Mouse (Mus musculus) small intestine, adult 2 months (tissue): Measurements from ENCODE around the gene Madcam1. TPM values are rescaled to one million over a fixed set of nuclear protein-coding genes. Genes with fewer than 3 reads are reported as not detected.

ENCODE experiments used
- H3K27ac ChIP-seq: fragments of 200-500 bp; 2 replicates; pipeline ENCODE4 v1.5.1; 2012; ENCODE audit warnings: low read depth, low read length, control low read depth, inconsistent platforms; ENCODE audit not compliant: insufficient read depth
- H3K27me3 ChIP-seq: fragments of 200-500 bp; 2 replicates; pipeline ENCODE4 v1.6.1; 2012; ENCODE audit warnings: mild to moderate bottlenecking, moderate library complexity, low read length, inconsistent platforms; ENCODE audit not compliant: control insufficient read depth, insufficient read depth
- H3K36me3 ChIP-seq: fragments of 200-500 bp; 2 replicates; pipeline ENCODE4 v1.6.1; 2012; ENCODE audit warnings: mild to moderate bottlenecking, low read length, control low read depth, inconsistent platforms; ENCODE audit not compliant: control insufficient read depth, insufficient read depth
- H3K4me1 ChIP-seq: fragments of 200-500 bp; 2 replicates; pipeline ENCODE4 v1.6.1; 2012; ENCODE audit warnings: low read length, inconsistent platforms, mixed read lengths; ENCODE audit not compliant: control insufficient read depth, insufficient read depth, insufficient read length
- H3K4me3 ChIP-seq: fragments of 200-500 bp; 2 replicates; pipeline ENCODE4 v1.5.1; 2012; ENCODE audit warnings: low read depth, mild to moderate bottlenecking, control low read depth, inconsistent platforms, low read length, moderate library complexity
- CTCF ChIP-seq: fragments of 200-500 bp; IDR thresholded peaks from 2 replicates; pipeline ENCODE4 v1.5.1; 2012; ENCODE audit warnings: low read depth, mild to moderate bottlenecking, control low read depth, inconsistent platforms, low read length, moderate library complexity, mixed read lengths; ENCODE audit not compliant: insufficient replicate concordance, insufficient read length; ENCODE audit errors: extremely low read depth
- POLR2A ChIP-seq: fragments of 200-500 bp; IDR thresholded peaks from 2 replicates; pipeline ENCODE4 v1.6.1; 2012; ENCODE audit warnings: low read depth, mild to moderate bottlenecking, control low read depth, inconsistent platforms, low read length, moderate library complexity
- WGBS: fragments of 180-500 bp; shearing (Covaris S2); methylation state at CpG from one replicate; pipeline ENCODE4 v1.1.7; 2018; 5-methylcytosine and 5-hydroxymethylcytosine counted together
- polyA plus RNA-seq: library from polyadenylated mRNA; depleted of rRNA; stranded (reverse); fragments of >200 nt; gene quantifications from 2 replicates; pipeline ENCODE4 v1.2.3, GENCODE M21; 2012

The Madcam1 gene
- polyA plus RNA-seq, 1 experiment, result 20.7 TPM

DNA sequence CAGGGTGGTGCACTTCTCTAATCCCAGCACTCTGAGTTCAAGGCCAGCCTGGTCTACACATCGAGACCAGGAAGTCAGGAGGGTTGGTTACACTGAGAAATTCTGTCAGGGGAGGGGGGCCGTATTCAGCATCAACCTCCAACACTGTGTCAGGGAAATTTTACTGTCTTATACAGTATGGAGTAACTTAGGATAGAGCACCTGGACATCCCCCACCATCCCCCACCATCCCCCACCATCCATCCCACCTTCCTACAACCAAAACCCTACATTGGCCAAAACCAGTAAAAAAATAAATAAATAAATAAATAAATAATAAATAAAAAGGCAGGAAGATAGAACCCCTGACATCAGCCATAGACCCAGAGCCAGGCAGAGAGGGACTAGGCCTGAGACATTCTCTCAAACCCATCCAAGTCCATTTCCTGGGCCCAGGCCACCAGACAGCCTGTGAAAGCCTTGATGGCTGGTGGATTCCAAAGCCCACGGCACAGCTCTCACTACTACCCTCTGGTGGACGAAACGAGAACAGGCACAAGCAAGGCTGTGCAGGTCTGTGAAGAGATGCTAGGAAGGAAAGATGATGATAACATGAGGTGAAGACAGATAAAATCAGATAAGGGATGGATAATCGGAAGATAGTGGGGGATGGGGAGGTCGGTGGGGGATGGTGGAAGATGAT, 15.1 kb upstream of the Madcam1 start:
- no peaks in the 10 kb centered on the region for H3K27me3 ChIP-seq
- H3K4me1 ChIP-seq, result no peaks in the 10 kb centered on the region
- no peaks in the 10 kb centered on the region for H3K36me3 ChIP-seq
- no peak overlapping the region for H3K4me3 ChIP-seq
- no peak overlapping the region for H3K27ac ChIP-seq
- WGBS, result 27% methylated on average over 7 of the region's 7 CpGs
- peak; percentile 89; the same call in 1 of the 2 replicates for TF ChIP-seq CTCF
- TF ChIP-seq POLR2A, result no peak

DNA sequence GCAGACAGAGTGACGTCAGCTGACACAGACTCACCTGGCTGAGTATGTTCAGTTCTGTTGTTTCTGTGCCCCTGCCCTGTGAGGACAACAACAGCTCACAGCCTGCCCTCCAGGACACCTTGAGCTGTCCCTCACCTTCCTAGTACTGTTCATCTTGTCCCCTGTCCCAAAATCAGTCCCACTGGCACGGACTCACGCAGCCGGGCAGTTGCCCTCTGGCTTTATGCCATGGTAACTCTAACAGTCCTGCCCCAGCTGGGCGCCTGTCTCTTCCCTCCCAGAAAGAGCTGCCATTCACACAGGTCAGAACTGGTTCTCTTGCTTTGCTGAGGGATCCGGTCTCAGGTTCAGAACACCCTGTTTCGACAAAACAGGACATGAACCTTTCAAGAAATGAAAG, 11.6 kb upstream of the Madcam1 start:
- no peak overlapping the region for H3K27ac ChIP-seq
- no peaks in the 10 kb centered on the region for H3K4me1 ChIP-seq
- H3K4me3 ChIP-seq, result no peak overlapping the region
- H3K27me3 ChIP-seq, result no peaks in the 10 kb centered on the region
- 67% methylated on average over 7 of the region's 7 CpGs for WGBS
- TF ChIP-seq POLR2A, result no peak
- no peak for TF ChIP-seq CTCF
- no peaks in the 10 kb centered on the region for H3K36me3 ChIP-seq

DNA sequence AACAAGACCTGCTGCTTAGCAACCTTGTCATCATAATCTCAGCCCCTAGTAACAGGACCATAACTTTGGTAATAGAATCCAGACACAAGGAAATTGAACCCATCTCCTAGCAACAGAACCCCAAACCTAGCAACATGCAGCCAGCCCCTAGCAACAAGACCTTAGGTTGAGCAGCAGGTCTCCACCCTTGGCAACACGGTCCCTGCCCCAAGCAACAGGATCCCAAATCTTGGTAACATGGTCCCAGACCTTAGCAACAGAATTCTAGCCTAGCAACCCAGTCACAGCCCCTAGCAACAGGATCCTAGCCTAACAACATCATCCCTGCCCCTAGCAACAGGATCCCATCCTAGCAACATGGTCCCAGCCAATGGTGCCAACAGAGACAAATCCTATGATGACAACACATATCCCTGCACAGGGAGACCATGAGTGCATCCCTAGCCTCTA, 9.4 kb upstream of the Madcam1 start:
- Histone ChIP-seq H3K27ac (no peak overlapping the region), H3K27me3 (no peaks in the 10 kb centered on the region), H3K4me1 (no peaks in the 10 kb centered on the region), H3K36me3 (no peaks in the 10 kb centered on the region), H3K4me3 (no peak overlapping the region)
- no peak for TF ChIP-seq POLR2A
- TF ChIP-seq CTCF, result no peak
- 3% methylated on average over 1 of the region's 1 CpGs for WGBS

DNA sequence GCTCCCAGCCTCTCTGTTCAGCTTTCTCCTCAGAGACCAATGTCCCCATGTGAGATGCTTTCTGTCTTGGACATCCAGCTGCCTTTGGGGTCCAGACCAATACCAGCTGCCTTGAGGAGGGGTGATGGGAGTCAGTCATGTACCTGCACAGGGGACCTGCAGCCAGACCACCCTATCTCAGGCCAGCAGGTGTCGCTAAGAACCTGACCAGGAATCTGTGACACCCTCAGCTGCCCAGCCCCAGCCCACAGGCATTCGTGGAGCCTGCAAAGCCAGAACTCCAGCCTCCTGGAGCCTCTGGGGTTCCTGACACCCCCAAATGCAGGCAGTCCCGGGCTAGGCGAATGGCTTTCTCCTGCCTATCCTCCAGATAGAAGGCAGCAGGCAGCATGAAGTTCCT, 5.5 kb upstream of the Madcam1 start:
- no peak overlapping the region for H3K4me3 ChIP-seq
- no peaks in the 10 kb centered on the region for H3K4me1 ChIP-seq
- no peak overlapping the region for H3K27ac ChIP-seq
- WGBS, result 18% methylated on average over 4 of the region's 4 CpGs
- no peaks in the 10 kb centered on the region for H3K36me3 ChIP-seq
- no peak for TF ChIP-seq CTCF
- TF ChIP-seq POLR2A, result no peak
- H3K27me3 ChIP-seq, result no peaks in the 10 kb centered on the region

DNA sequence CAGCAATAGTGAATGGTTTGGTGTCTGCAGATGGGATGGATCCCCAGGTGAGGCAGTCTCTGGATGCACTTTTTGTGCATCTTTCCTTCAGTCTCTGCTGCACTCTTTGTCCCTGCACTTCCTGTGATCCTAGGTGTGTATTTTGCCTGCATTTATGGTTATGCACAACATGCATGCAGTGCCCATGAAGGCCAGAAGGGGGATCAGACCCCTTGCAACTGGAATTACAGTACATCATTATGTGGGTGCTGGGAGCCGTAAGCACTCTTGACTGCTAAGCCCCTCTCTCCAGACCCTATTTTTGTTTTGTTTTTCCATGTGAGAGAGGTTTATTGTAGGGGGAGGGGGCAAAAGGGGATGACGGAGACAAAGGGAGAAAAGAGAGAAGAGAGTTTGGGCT, 4.1 kb upstream of the Madcam1 start:
- WGBS, result 84% methylated on average over 2 of the region's 2 CpGs
- no peak overlapping the region for H3K4me3 ChIP-seq
- TF ChIP-seq POLR2A, result no peak
- TF ChIP-seq CTCF, result no peak
- no peaks in the 10 kb centered on the region for H3K36me3 ChIP-seq
- no peaks in the 10 kb centered on the region for H3K4me1 ChIP-seq
- H3K27ac ChIP-seq, result no peak overlapping the region
- no peaks in the 10 kb centered on the region for H3K27me3 ChIP-seq

DNA sequence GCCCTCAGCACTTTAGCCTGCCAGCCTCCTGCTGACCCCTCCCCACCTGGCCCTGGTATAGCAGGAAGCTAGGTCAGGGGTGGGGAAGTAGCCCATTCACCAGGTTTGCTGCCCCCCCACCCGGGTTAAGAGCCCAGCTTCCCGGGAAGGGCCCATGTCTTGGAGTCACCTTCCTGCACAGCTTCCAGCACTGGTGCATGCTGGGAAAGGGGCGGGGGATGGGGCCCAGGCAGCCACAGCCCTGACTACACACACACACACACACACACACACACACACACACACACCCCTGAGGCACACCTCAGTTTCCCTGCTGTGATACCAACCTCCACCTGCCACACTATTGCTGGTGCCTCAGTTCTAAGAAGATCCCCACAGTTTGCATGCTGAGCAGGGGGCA, 2.5 kb upstream of the Madcam1 start:
- WGBS, result 32% methylated on average over 3 of the region's 3 CpGs
- H3K36me3 ChIP-seq, result no peaks in the 10 kb centered on the region
- no peaks in the 10 kb centered on the region for H3K4me1 ChIP-seq
- H3K27ac ChIP-seq, result no peak overlapping the region
- no peak overlapping the region for H3K4me3 ChIP-seq
- no peaks in the 10 kb centered on the region for H3K27me3 ChIP-seq
- TF ChIP-seq POLR2A (no peak), CTCF (no peak)

DNA sequence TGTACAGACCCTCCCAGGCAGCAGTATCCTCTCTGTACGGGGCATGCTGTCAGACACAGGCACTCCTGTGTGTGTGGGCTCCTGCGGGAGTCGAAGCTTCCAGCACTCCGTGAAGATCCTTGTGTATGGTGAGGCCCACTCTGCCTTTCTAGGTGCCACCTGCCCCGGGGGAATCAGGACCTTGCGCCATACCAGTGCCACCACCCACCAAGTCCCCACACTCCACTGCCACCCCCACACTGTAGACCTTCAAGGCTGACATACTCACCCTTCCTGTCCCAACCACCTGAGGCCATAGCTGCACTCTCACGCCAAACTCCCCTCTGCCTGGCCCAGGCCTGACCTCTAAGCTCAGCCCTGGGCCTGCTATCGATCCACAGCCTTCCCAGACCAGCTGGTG, 692 bp downstream of the Madcam1 start:
- WGBS, result 79% methylated on average over 8 of the region's 8 CpGs
- Histone ChIP-seq H3K36me3 (no peaks in the 10 kb centered on the region), H3K27ac (no peak overlapping the region), H3K27me3 (no peaks in the 10 kb centered on the region), H3K4me3 (no peak overlapping the region), H3K4me1 (peaks cover 3% of the 10 kb centered on the region; the same call in 1 of the 2 replicates)
- TF ChIP-seq CTCF (no peak), POLR2A (no peak)

DNA sequence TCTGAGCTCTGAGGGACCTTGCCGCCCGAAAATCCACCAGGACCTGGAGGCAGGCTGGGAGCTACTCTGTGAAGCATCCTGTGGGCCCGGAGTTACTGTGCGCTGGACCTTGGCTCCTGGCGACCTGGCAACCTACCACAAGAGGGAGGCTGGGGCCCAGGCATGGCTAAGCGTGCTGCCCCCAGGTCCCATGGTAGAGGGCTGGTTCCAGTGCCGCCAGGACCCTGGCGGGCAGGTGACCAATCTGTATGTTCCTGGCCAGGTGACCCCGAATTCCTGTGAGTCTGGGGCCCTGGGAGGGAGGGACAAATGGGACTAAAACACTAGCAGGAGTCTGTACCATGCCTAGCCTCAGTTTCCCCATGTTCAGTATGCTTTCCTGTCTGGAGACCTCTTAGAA, 2.1 kb downstream of the Madcam1 start:
- 61% methylated on average over 9 of the region's 9 CpGs for WGBS

More for the DNA sequence above, 2.1 kb downstream of the Madcam1 start:
- no peaks in the 10 kb centered on the region for H3K36me3 ChIP-seq
- peaks cover 8% of the 10 kb centered on the region for H3K4me1 ChIP-seq
- TF ChIP-seq POLR2A (no peak), CTCF (no peak)
- H3K27ac ChIP-seq, result no peak overlapping the region
- no peaks in the 10 kb centered on the region for H3K27me3 ChIP-seq
- no peak overlapping the region for H3K4me3 ChIP-seq
